Mouse (Mus musculus) forebrain, postnatal 0 days (tissue): ENCODE results near the gene Taok3. TPM values are rescaled to one million over a fixed set of nuclear protein-coding genes. Genes with fewer than 3 reads are reported as not detected.

Experiments used
- ATAC-seq: fragments of 200-750 bp; cut with Nextera tagmentation; 2 replicates; pipeline ENCODE4 v1.8.0; 2017; ENCODE audit warnings: mild to moderate bottlenecking, moderate library complexity
- DNase-seq: peaks from one replicate; pipeline ENCODE4 v3.0.0-alpha.2; 2015
- H3K27ac ChIP-seq: fragments of 300-500 bp; sonication (generic); 2 replicates; pipeline ENCODE4 v1.5.1; 2014; ENCODE audit warnings: low read depth, mild to moderate bottlenecking, antibody characterized with exemption, low read length, moderate library complexity, mixed read lengths
- H3K27me3 ChIP-seq: fragments of 300-500 bp; sonication (generic); 2 replicates; pipeline ENCODE4 v1.6.1; 2014; ENCODE audit warnings: mild to moderate bottlenecking, low read length, mixed read lengths; ENCODE audit not compliant: insufficient read depth
- H3K36me3 ChIP-seq: fragments of 300-500 bp; sonication (generic); 2 replicates; pipeline ENCODE4 v1.6.1; 2014; ENCODE audit warnings: mild to moderate bottlenecking, moderate library complexity; ENCODE audit not compliant: insufficient read depth
- H3K4me1 ChIP-seq: fragments of 300-500 bp; sonication (generic); 2 replicates; pipeline ENCODE4 v1.6.1; 2014; ENCODE audit warnings: antibody characterized with exemption; ENCODE audit not compliant: insufficient read depth
- H3K4me2 ChIP-seq: fragments of 300-500 bp; sonication (generic); 2 replicates; pipeline ENCODE4 v1.6.1; 2014; ENCODE audit warnings: low read depth, mild to moderate bottlenecking, moderate library complexity
- H3K4me3 ChIP-seq: fragments of 300-500 bp; sonication (generic); 2 replicates; pipeline ENCODE4 v1.5.1; 2014; ENCODE audit warnings: low read depth, low read length, mixed read lengths
- H3K9ac ChIP-seq: fragments of 300-500 bp; sonication (generic); 2 replicates; pipeline ENCODE4 v1.6.1; 2014; ENCODE audit warnings: mild to moderate bottlenecking
- H3K9me3 ChIP-seq: fragments of 300-500 bp; sonication (generic); 2 replicates; pipeline ENCODE4 v1.6.1; 2016; ENCODE audit warnings: low read length
- CTCF ChIP-seq: sonication (generic); IDR thresholded peaks from 2 replicates; pipeline ENCODE4 v1.5.1; 2016; ENCODE audit warnings: antibody characterized with exemption, control low read depth, low read depth
- WGBS: fragments of 180-500 bp; shearing (Covaris S2); extraction: QIAGEN DNeasy Blood & Tissue Kit; methylation state at CpG from one replicate; pipeline ENCODE4 v1.1.7; 2014; 5-methylcytosine and 5-hydroxymethylcytosine counted together
- polyA plus RNA-seq: library from polyadenylated mRNA; unstranded; fragments of >200 nt; fragmentation: Nextera tagmentation; extraction: Ambion mirVana; gene quantifications from 2 replicates; pipeline ENCODE4 v1.2.1, GENCODE M21; 2015
- total RNA-seq: library from RNA; depleted of rRNA; stranded (reverse); fragments of >200 nt; gene quantifications from 2 replicates; pipeline ENCODE4 v1.2.3, GENCODE M21; 2014

Taok3 gene
- total and polyA plus RNA-seq, 2 experiments from 2014 or later, result 37.2 to 57.6 TPM

DNA sequence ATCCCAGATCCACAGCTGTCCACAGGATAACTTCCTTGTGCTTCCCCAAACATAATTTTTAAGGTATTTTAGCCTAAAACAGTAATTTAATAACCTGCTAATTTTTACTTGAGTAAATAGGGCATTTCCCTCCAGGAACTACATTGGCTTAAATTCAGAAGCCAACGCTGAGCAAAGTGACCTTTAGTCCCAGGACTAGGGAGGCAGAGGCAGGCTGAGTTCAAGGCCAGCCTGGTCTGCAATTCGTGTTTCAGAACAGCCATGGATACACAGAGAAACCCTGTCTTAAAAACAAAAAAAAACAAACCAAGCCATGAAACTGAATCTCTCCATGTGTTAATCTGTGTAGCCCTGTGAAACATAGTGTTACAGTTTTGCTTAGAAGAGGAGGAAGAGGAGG is 3.3 kb upstream of the Taok3 start:
- no peak for TF ChIP-seq CTCF
- Histone ChIP-seq H3K4me3 (no peak overlapping the region), H3K9ac (no peak overlapping the region), H3K36me3 (peaks cover 12% of the 10 kb centered on the region), H3K4me1 (peaks cover 9% of the 10 kb centered on the region; the same call in 1 of the 2 replicates), H3K4me2 (no peak overlapping the region), H3K27ac (no peak overlapping the region), H3K27me3 (peaks cover 6% of the 10 kb centered on the region; the same call in 1 of the 2 replicates), H3K9me3 (no peaks in the 10 kb centered on the region)
- ATAC-seq, result no peak
- 67% methylated on average over 2 of the region's 2 CpGs for WGBS
- DNase-seq, result no peak

DNA sequence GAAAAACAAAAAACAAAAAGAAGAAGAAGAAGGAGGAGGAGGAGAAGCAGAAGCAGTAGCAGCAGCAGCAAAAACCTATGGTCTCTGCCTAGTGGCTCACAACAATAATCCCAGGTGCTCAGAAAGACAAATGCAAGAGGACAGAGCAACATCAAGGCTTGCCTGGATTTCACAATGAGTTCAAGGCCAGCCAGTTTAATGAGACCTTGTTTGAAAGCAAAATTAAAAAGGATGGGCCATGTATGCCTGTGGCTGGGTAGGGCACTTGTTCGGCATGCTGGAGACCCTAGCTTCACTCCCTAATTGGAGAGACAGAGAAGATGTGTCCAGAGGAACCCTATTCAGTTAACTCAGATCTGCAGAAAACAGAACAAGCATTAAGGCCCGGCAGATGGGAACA is 2.7 kb upstream of the Taok3 start:
- TF ChIP-seq CTCF, result no peak
- Histone ChIP-seq H3K27me3 (peaks cover 6% of the 10 kb centered on the region; the same call in 1 of the 2 replicates), H3K4me1 (peaks cover 9% of the 10 kb centered on the region; the same call in 1 of the 2 replicates), H3K9me3 (no peaks in the 10 kb centered on the region), H3K27ac (no peak overlapping the region), H3K36me3 (peaks cover 9% of the 10 kb centered on the region; the same call in 1 of the 2 replicates), H3K9ac (no peak overlapping the region), H3K4me3 (no peak overlapping the region), H3K4me2 (no peak overlapping the region)
- DNase-seq (no peak), ATAC-seq (no peak)
- 90% methylated on average over 2 of the region's 2 CpGs for WGBS

DNA sequence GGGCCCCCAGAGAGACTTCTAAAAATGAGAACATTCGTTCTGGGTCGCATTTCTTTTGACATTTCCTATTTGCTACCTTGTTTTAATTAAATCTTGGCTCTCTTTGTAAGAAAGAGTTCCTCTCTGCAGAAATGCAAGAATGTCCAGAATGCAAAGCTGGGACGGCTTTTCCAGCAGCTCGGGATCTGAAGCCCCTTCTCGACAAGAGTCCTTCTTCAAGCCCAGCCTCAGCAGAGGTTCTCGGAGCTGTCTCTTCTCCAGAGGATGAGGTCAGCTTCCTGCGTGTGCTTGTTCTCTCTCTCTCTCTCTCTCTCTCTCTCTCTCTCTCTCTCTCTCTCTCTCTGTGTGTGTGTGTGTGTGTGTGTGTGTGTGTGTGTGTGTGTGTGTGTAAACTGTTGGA is 2.2 kb upstream of the Taok3 start:
- peaks cover 9% of the 10 kb centered on the region; the same call in 1 of the 2 replicates for H3K4me1 ChIP-seq
- ATAC-seq, result no peak
- 77% methylated on average over 7 of the region's 7 CpGs for WGBS

DNA sequence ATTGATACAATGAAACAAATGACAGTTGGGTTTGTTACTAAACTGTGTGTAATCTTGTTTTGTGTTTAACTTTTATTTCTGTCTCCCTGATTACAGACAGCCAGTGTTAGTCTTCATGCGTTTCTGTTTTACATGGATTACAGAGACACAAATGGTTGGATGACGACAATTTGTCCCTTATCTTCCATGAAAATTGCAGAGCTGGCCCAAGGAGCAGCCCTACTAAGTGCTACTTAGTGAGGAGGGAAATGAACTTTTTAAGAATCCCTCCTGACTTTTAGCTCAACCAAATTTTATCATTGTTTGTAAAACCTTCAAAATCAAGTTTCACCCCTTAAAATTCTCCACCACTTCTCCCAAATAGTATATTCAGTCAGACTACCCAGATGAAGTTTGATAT is 1.7 kb upstream of the Taok3 start:
- TF ChIP-seq CTCF, result no peak
- Histone ChIP-seq H3K9ac (no peak overlapping the region), H3K4me1 (peaks cover 9% of the 10 kb centered on the region; the same call in 1 of the 2 replicates), H3K27me3 (peaks cover 6% of the 10 kb centered on the region; the same call in 1 of the 2 replicates), H3K4me3 (no peak overlapping the region), H3K27ac (no peak overlapping the region), H3K36me3 (no peaks in the 10 kb centered on the region), H3K4me2 (no peak overlapping the region), H3K9me3 (no peaks in the 10 kb centered on the region)
- 87% methylated on average over 2 of the region's 2 CpGs for WGBS
- ATAC-seq (no peak), DNase-seq (no peak)

More for the DNA sequence above, 2.2 kb upstream of the Taok3 start:
- no peak overlapping the region for H3K4me2 ChIP-seq
- no peak for TF ChIP-seq CTCF
- H3K4me3 ChIP-seq, result no peak overlapping the region
- no peak for DNase-seq
- peaks cover 5% of the 10 kb centered on the region; the same call in 1 of the 2 replicates for H3K36me3 ChIP-seq
- H3K9me3 ChIP-seq, result no peaks in the 10 kb centered on the region
- no peak overlapping the region for H3K27ac ChIP-seq
- H3K9ac ChIP-seq, result no peak overlapping the region
- peaks cover 6% of the 10 kb centered on the region; the same call in 1 of the 2 replicates for H3K27me3 ChIP-seq

DNA sequence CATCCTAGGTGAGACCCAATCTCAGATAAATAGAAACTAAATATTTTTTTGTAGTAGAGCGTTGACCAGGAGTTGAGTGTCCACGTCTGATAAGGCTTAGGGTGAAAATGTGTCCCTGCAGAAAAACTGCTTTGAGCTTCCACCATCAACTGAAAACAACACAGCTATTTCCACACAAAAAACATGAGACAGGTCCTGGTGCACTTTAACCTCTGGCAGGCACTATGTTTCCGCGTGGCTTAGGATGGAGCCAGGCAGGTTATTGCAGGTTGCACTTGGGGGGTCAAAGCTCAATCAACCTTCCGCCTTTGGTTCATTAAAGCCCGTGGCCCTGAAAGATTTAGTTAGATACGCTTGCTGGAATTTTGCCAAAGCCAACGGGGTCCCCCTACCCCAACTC is 1.1 kb upstream of the Taok3 start:
- DNase-seq, result no peak
- no peak for TF ChIP-seq CTCF

DNA sequence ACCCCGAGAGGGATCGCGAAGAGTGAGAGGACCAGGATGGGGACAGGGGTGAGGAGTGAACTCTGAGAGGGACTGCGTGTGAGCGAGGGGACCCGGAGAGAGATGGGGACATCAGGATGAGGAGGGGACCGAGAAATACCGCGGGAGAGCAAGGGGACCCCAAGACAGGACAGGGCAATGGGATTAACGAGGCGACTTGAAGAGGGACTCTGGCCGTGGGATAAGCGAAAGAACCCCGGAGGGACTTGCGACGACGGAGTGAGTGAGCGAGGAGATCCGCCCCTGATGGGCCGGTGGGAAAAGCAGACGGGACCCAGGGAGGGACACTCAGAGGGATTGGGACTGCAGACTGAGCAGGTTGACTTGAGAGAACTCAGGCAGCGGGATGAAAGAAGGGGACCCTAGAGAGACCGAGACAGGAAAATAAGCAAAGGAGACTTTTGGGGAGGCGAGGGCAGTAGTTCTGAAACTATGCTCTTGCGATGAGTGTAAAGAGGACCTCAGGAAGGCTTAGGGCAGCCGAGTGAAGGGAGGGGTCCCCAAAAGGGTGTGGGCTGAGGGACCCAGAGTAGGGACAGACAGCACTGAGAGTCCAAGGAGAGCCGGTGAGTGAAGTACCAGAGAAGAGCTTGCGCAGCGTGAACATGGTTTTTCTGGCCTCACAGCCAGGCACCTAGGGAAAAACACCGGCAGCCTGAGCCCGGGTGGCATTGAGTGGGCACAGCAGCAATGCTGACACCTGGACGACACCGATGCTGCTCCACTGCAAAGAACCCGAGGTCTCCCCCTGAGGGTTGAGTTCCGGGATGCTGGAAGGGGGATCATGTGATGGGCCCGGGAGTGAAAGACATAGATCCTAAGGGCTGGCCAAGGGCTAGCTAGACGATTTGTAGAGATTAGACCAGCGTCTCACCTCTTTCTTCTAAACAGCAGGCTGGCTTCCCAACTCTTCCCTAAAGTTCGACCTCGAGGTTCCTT is 849 bp downstream of the Taok3 start:
- TF ChIP-seq CTCF, result no peak
- peak overlapping the region; percentile 77 for H3K4me3 ChIP-seq
- no peak overlapping the region for H3K27ac ChIP-seq
- 2% methylated on average over 40 of the region's 40 CpGs for WGBS
- H3K4me2 ChIP-seq, result peak overlapping the region; percentile 96
- ATAC-seq, result peak; percentile 5
- DNase-seq, result peak; percentile 16
- H3K27me3 ChIP-seq, result peaks cover 6% of the 10 kb centered on the region; the same call in 1 of the 2 replicates
- peak overlapping the region; percentile 54 for H3K9ac ChIP-seq
- H3K36me3 ChIP-seq, result no peaks in the 10 kb centered on the region
- no peaks in the 10 kb centered on the region for H3K9me3 ChIP-seq
- peaks cover 6% of the 10 kb centered on the region; the same call in 1 of the 2 replicates for H3K4me1 ChIP-seq

More for the DNA sequence above, 1.1 kb upstream of the Taok3 start:
- Histone ChIP-seq H3K4me3 (0 out of 2 replicates have a peak overlapping the region, but pooled peaks have one; percentile 77), H3K4me1 (peaks cover 9% of the 10 kb centered on the region; the same call in 1 of the 2 replicates), H3K27ac (no peak overlapping the region), H3K9ac (no peak overlapping the region), H3K36me3 (no peaks in the 10 kb centered on the region), H3K9me3 (no peaks in the 10 kb centered on the region), H3K27me3 (peaks cover 6% of the 10 kb centered on the region; the same call in 1 of the 2 replicates), H3K4me2 (peak overlapping the region; percentile 96; the same call in 1 of the 2 replicates)
- no peak for ATAC-seq
- 59% methylated on average over 8 of the region's 8 CpGs for WGBS

DNA sequence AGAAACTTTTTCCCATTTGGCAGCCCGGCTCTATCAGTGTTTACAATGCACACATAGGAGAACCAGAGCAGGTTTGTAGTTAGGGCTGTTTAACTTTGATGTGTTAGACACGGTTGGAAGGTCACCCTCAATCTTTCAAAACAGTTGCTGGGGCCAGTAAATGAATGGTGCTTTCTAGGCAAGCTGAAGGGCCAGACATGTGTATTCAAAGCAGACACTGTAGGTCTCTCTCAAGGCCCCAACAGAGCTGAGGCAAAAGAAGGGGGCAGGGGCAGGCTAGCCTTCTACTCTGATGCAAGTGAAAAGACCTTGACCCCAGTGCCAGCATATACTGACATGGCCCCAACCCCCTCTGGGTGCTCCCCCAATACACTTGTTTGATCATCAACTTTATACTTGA is 1.7 kb downstream of the Taok3 start:
- H3K36me3 ChIP-seq, result no peaks in the 10 kb centered on the region
- H3K27ac ChIP-seq, result no peak overlapping the region
- H3K9ac ChIP-seq, result no peak overlapping the region
- no peak for TF ChIP-seq CTCF
- 3% methylated on average over 2 of the region's 2 CpGs for WGBS
- H3K27me3 ChIP-seq, result peaks cover 6% of the 10 kb centered on the region; the same call in 1 of the 2 replicates
- H3K9me3 ChIP-seq, result no peaks in the 10 kb centered on the region
- ATAC-seq (no peak), DNase-seq (no peak)
- H3K4me1 ChIP-seq, result peaks cover 6% of the 10 kb centered on the region; the same call in 1 of the 2 replicates
- peak overlapping the region; percentile 96 for H3K4me2 ChIP-seq
- H3K4me3 ChIP-seq, result no peak overlapping the region
